Mouse (Mus musculus): ENCODE data around the gene Kantr. TPM values are rescaled to one million over a fixed set of nuclear protein-coding genes. Genes with fewer than 3 reads are reported as not detected.
"Not testable (repeated sequence)": the region's sequence is repeated elsewhere in the genome, so short reads cannot be mapped to it uniquely, and the experiment has no call there.

Gene Kantr
- total RNA-seq, 2 experiments from 2014 or later, result 0.52 to 9.7 TPM

- ATAC-seq (replicated peaks; ENCODE audit: low FRiP score, low TSS enrichment, poor library complexity, severe bottlenecking), result no peak
Observed at GRCm38 (mm10) chrX:152306224-152306623, 21.1 kb downstream of the Kantr start.

GRCm38 (mm10) chrX:152287026-152287425, 40.3 kb downstream of the Kantr start:
- not testable (repeated sequence) for ATAC-seq (replicated peaks; ENCODE audit: low FRiP score, low TSS enrichment, poor library complexity, severe bottlenecking)

- ATAC-seq (replicated peaks; ENCODE audit: low FRiP score, low TSS enrichment, poor library complexity, severe bottlenecking), result no peak
Observed at GRCm38 (mm10) chrX:152284746-152285145, 42.5 kb downstream of the Kantr start.

GRCm38 (mm10) chrX:152279384-152279783, 47.9 kb downstream of the Kantr start:
- no peak for ATAC-seq (replicated peaks; ENCODE audit: low FRiP score, low TSS enrichment, poor library complexity, severe bottlenecking)

- no peak for ATAC-seq (replicated peaks; ENCODE audit: low FRiP score, low TSS enrichment, poor library complexity, severe bottlenecking)
Observed at GRCm38 (mm10) chrX:152271189-152271588, 56.1 kb downstream of the Kantr start.

Other genes starting within 250 kb of the Kantr start
- gene Iqsec2, start 183.2 kb downstream of the Kantr start, total RNA-seq (2014; fragmentation: Nextera tagmentation), result 0.62 and 1.6 TPM in 2 replicates
- gene Iqsec2, start 183.2 kb downstream of the Kantr start, total RNA-seq (2017), result 1.6 and 2.2 TPM in 2 replicates
- 38.5 and 58.0 TPM in 2 replicates for gene Kdm5c, start 94.5 kb downstream of the Kantr start, total RNA-seq (2014; fragmentation: Nextera tagmentation)
- gene Kdm5c, start 94.5 kb downstream of the Kantr start, total RNA-seq (2017), result 45.7 and 48.0 TPM in 2 replicates
- 8.2 and 9.3 TPM in 2 replicates for gene Tspyl2, start 14.9 kb upstream of the Kantr start, total RNA-seq (2014; fragmentation: Nextera tagmentation)
- gene Tspyl2, start 14.9 kb upstream of the Kantr start, total RNA-seq (2017), result 14.0 and 33.9 TPM in 2 replicates
- gene Gpr173, start 41.2 kb upstream of the Kantr start, total RNA-seq (2014; fragmentation: Nextera tagmentation), result not detected in 2 replicates
- gene Gpr173, start 41.2 kb upstream of the Kantr start, total RNA-seq (2017), result not detected in 2 replicates
- gene Cldn34a, start 235.8 kb upstream of the Kantr start, total RNA-seq (2014; fragmentation: Nextera tagmentation), result not detected in 2 replicates
- gene Cldn34a, start 235.8 kb upstream of the Kantr start, total RNA-seq (2017), result not detected in 2 replicates

All from megakaryocyte-erythroid progenitor cell, adult 5-6 weeks (primary cell).